Mouse (Mus musculus): ENCODE results near the gene Nr3c2. TPM values are rescaled to one million over a fixed set of nuclear protein-coding genes. Genes with fewer than 3 reads are reported as not detected.
A peak's percentile ranks its signal among the peaks of the same experiment; 100 is the strongest.

The Nr3c2 gene
- polyA plus RNA-seq, 1 experiment from 2014 or later: 2.5 TPM

DNA sequence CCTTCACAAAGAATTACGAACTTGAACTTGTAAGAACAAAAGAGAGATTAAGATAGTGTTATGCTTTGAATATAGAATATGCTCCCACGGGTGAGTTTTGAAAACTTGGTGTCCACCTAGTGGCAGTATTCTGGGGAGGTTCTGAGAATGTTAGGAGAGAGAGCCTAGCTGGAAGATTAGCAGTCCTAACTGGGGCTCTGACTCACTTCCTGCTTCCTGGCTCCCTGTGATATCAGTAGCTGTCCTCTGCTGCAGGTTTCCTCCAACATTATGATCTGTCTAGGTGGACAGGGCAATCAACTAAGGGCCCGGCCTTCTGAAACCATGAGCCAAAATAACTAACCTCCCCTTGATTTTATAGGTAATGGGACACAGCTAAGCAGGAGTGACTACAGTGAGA lies 385.2 kb downstream of the Nr3c2 start:
- no peak for TF ChIP-seq EP300 (optimal IDR thresholded peaks at IDR 0.05)
- 0 out of 2 replicates have a peak, but pooled peaks have one; percentile 14 for TF ChIP-seq CTCF (IDR thresholded peaks at IDR 0.05; ENCODE audit: low read depth)
- Histone ChIP-seq H3K4me1 (replicated peaks; ENCODE audit: control insufficient read depth, insufficient read depth) (no peaks in the 10 kb centered on the region), H3K27ac (replicated peaks) (no peak overlapping the region), H3K36me3 (ENCODE audit: control insufficient read depth, insufficient read depth, low read length) (0 out of 2 replicates have a peak, but pooled peaks cover 2% of the 10 kb centered on the region), H3K4me2 (replicated peaks; ENCODE audit: low read depth) (no peak overlapping the region), H3K9me3 (ENCODE audit: control insufficient read depth, low read length) (no peaks in the 10 kb centered on the region), H3K27me3 (ENCODE audit: control insufficient read depth, insufficient read depth, low read length) (no peaks in the 10 kb centered on the region), H3K4me3 (ENCODE audit: low read depth, low read length) (no peak overlapping the region), H3K9ac (ENCODE audit: low read length) (no peak overlapping the region)
- WGBS: 76% methylated on average over 3 of the region's 3 CpGs
- no peak for ATAC-seq (ENCODE audit: low FRiP score, low TSS enrichment)
- no peak for DNase-seq (ENCODE audit: low spot score)

DNA sequence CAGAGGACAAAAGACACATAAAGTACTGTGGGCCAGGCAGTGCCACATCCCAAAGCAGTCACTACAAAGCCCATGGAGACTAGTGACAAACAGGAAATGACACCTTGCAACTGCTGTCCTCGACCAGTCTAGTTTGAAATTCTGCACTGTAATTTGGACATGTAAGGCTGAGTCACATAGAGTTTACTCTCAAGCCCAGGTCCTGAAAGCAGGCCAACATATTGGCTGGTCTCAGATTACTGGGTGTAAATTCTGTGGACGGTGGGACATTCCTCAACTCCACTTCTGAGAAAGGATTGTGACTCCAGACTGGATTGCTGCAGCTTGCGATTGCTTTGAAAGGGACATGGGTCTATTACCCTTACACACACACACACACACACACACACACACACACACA lies 388.8 kb downstream of the Nr3c2 start:
- no peak overlapping the region for H3K9ac ChIP-seq (ENCODE audit: low read length)
- no peak overlapping the region for H3K4me3 ChIP-seq (ENCODE audit: low read depth, low read length)
- no peaks in the 10 kb centered on the region for H3K4me1 ChIP-seq (replicated peaks; ENCODE audit: control insufficient read depth, insufficient read depth)
- WGBS: 60% methylated on average over 3 of the region's 3 CpGs
- H3K27me3 ChIP-seq (ENCODE audit: control insufficient read depth, insufficient read depth, low read length): no peaks in the 10 kb centered on the region
- DNase-seq (ENCODE audit: low spot score): peak; percentile 10
- no peaks in the 10 kb centered on the region for H3K9me3 ChIP-seq (ENCODE audit: control insufficient read depth, low read length)
- no peak overlapping the region for H3K4me2 ChIP-seq (replicated peaks; ENCODE audit: low read depth)
- H3K27ac ChIP-seq (replicated peaks): no peak overlapping the region
- H3K36me3 ChIP-seq (ENCODE audit: control insufficient read depth, insufficient read depth, low read length): no peaks in the 10 kb centered on the region
- TF ChIP-seq CTCF (IDR thresholded peaks at IDR 0.05; ENCODE audit: low read depth) (no peak), EP300 (optimal IDR thresholded peaks at IDR 0.05) (no peak)
- ATAC-seq (ENCODE audit: low FRiP score, low TSS enrichment): no peak

- H3K9me3 ChIP-seq (ENCODE audit: control insufficient read depth, low read length): no peaks in the 10 kb centered on the region
- no peaks in the 10 kb centered on the region for H3K36me3 ChIP-seq (ENCODE audit: control insufficient read depth, insufficient read depth, low read length)
- H3K4me3 ChIP-seq (ENCODE audit: low read depth, low read length): no peak overlapping the region
- no peak for TF ChIP-seq CTCF (IDR thresholded peaks at IDR 0.05; ENCODE audit: low read depth)
- no peak for TF ChIP-seq EP300 (optimal IDR thresholded peaks at IDR 0.05)
- ATAC-seq (ENCODE audit: low FRiP score, low TSS enrichment): no peak
- 93% methylated on average over 12 of the region's 12 CpGs for WGBS
- H3K4me2 ChIP-seq (replicated peaks; ENCODE audit: low read depth): no peak overlapping the region
- H3K9ac ChIP-seq (ENCODE audit: low read length): no peak overlapping the region
- peak; percentile 11 for DNase-seq (ENCODE audit: low spot score)
- H3K27me3 ChIP-seq (ENCODE audit: control insufficient read depth, insufficient read depth, low read length): no peaks in the 10 kb centered on the region
- H3K27ac ChIP-seq (replicated peaks): no peak overlapping the region
- H3K4me1 ChIP-seq (replicated peaks; ENCODE audit: control insufficient read depth, insufficient read depth): no peaks in the 10 kb centered on the region
Observed at GRCm38 (mm10) chr8:77288492-77288891, 389.2 kb downstream of the Nr3c2 start.

DNA sequence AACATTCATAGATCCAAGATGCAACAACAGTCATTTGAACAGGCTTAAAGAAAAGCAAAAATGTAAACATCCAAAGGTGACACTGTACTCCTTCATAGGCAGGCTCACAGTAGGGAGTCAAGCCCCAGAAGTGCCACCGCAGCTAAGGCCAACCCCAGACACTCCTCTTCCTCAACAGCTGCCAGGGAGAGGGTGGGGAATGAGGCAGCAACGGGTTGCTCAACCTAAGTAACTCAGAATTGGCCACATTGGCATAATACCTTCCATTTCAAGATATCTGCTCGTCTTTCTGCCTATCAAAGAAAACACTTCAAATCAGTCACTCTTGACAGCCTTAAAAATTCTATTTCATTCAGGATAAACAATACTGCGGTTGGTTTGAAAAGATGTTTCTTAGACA lies 392.9 kb downstream of the Nr3c2 start:
- H3K27me3 ChIP-seq (ENCODE audit: control insufficient read depth, insufficient read depth, low read length): no peaks in the 10 kb centered on the region
- no peak overlapping the region for H3K9ac ChIP-seq (ENCODE audit: low read length)
- no peak overlapping the region for H3K27ac ChIP-seq (replicated peaks)
- TF ChIP-seq CTCF (IDR thresholded peaks at IDR 0.05; ENCODE audit: low read depth): no peak
- TF ChIP-seq EP300 (optimal IDR thresholded peaks at IDR 0.05): no peak
- H3K4me2 ChIP-seq (replicated peaks; ENCODE audit: low read depth): no peak overlapping the region
- DNase-seq (ENCODE audit: low spot score): no peak
- ATAC-seq (ENCODE audit: low FRiP score, low TSS enrichment): no peak
- no peaks in the 10 kb centered on the region for H3K36me3 ChIP-seq (ENCODE audit: control insufficient read depth, insufficient read depth, low read length)
- no peak overlapping the region for H3K4me3 ChIP-seq (ENCODE audit: low read depth, low read length)
- no peaks in the 10 kb centered on the region for H3K4me1 ChIP-seq (replicated peaks; ENCODE audit: control insufficient read depth, insufficient read depth)
- H3K9me3 ChIP-seq (ENCODE audit: control insufficient read depth, low read length): no peaks in the 10 kb centered on the region
- WGBS: 78% methylated on average over 4 of the region's 4 CpGs

DNA sequence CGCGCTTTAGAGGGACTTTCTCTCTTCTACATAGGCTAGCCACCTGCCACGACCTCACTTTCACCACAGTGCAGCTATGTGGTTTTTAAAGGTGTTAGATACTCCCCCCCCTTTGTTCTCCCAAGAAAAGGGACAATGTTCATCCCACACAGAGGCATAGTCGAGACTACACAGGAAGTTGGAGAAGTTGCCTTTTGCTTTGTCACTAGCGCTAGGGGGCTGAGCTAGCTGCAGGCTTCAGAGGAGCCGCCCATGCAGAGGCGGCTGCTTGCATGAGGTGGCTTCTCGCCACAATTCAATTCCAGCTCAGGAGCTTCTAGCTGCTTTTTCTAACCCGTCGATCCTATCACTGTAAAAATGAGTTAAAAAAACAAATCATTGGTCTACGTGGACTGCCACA lies 393.4 kb downstream of the Nr3c2 start:
- ATAC-seq (ENCODE audit: low FRiP score, low TSS enrichment) (no peak), DNase-seq (ENCODE audit: low spot score) (no peak)
- Histone ChIP-seq H3K36me3 (ENCODE audit: control insufficient read depth, insufficient read depth, low read length) (no peaks in the 10 kb centered on the region), H3K4me3 (ENCODE audit: low read depth, low read length) (no peak overlapping the region), H3K4me2 (replicated peaks; ENCODE audit: low read depth) (no peak overlapping the region), H3K27me3 (ENCODE audit: control insufficient read depth, insufficient read depth, low read length) (no peaks in the 10 kb centered on the region), H3K9ac (ENCODE audit: low read length) (no peak overlapping the region), H3K4me1 (replicated peaks; ENCODE audit: control insufficient read depth, insufficient read depth) (no peaks in the 10 kb centered on the region), H3K27ac (replicated peaks) (no peak overlapping the region), H3K9me3 (ENCODE audit: control insufficient read depth, low read length) (no peaks in the 10 kb centered on the region)
- 81% methylated on average over 11 of the region's 11 CpGs for WGBS
- TF ChIP-seq EP300 (optimal IDR thresholded peaks at IDR 0.05): no peak
- TF ChIP-seq CTCF (IDR thresholded peaks at IDR 0.05; ENCODE audit: low read depth): no peak

GRCm38 (mm10) chr8:77294599-77294998 lies 395.4 kb downstream of the Nr3c2 start:
- no peaks in the 10 kb centered on the region for H3K9me3 ChIP-seq (ENCODE audit: control insufficient read depth, low read length)
- H3K4me2 ChIP-seq (replicated peaks; ENCODE audit: low read depth): no peak overlapping the region
- no peak overlapping the region for H3K9ac ChIP-seq (ENCODE audit: low read length)
- H3K27ac ChIP-seq (replicated peaks): no peak overlapping the region
- no peak for TF ChIP-seq EP300 (optimal IDR thresholded peaks at IDR 0.05)
- TF ChIP-seq CTCF (IDR thresholded peaks at IDR 0.05; ENCODE audit: low read depth): no peak
- DNase-seq (ENCODE audit: low spot score): no peak
- H3K4me3 ChIP-seq (ENCODE audit: low read depth, low read length): no peak overlapping the region
- H3K36me3 ChIP-seq (ENCODE audit: control insufficient read depth, insufficient read depth, low read length): no peaks in the 10 kb centered on the region
- 83% methylated on average over 11 of the region's 11 CpGs for WGBS
- H3K27me3 ChIP-seq (ENCODE audit: control insufficient read depth, insufficient read depth, low read length): no peaks in the 10 kb centered on the region
- H3K4me1 ChIP-seq (replicated peaks; ENCODE audit: control insufficient read depth, insufficient read depth): no peaks in the 10 kb centered on the region
- no peak for ATAC-seq (ENCODE audit: low FRiP score, low TSS enrichment)
